In genomic region chr17:26553033-26553432, GRCm38 (mm10) we compare ENCODE assay signal across 18 mouse cellular contexts.
"Had no signal": no experiment of that assay in that cellular context is flagged by ENCODE, and none has a peak within 500 bp of the region (broad histone marks: within the 10 kb centered on the region; RNA-seq: fewer than 3 reads in every experiment).

No protein-coding gene starts in this region.

- H3K4me2 ChIP-seq: lung, embryonic 15.5 days; midbrain, embryonic 11.5 days; midbrain, embryonic 13.5 days; midbrain, embryonic 15.5 days; neural tube, embryonic 12.5 days had no signal

- DNase-seq: lung, adult 2 months; lung, postnatal 14 days; lung, postnatal 36 days; retina, postnatal 1 day; right cerebral cortex, adult 18-20 months; right cerebral cortex, postnatal 25 days; right cerebral cortex, postnatal 4 days; spleen, adult 18-20 months; thymus, adult 18-20 months; thymus, postnatal 14 days; thymus, postnatal 36 days had no signal

- H3K27ac ChIP-seq: lung, embryonic 15.5 days; macrophage; midbrain, embryonic 13.5 days; midbrain, embryonic 15.5 days; neural tube, embryonic 12.5 days had no signal

- H3K4me3 ChIP-seq: lung, embryonic 15.5 days; megakaryocyte, embryonic 14.5 days; midbrain, embryonic 13.5 days; midbrain, embryonic 15.5 days; neural tube, embryonic 12.5 days had no signal

- H3K9me3 ChIP-seq: lung, embryonic 15.5 days; midbrain, embryonic 13.5 days; midbrain, embryonic 15.5 days; neural tube, embryonic 12.5 days had no signal

- H3K27me3 ChIP-seq: lung, embryonic 15.5 days; midbrain, embryonic 15.5 days had no signal

- H3K4me1 ChIP-seq: midbrain, embryonic 13.5 days; midbrain, embryonic 15.5 days had no signal

- H3K36me3 ChIP-seq: lung, embryonic 15.5 days; midbrain, embryonic 13.5 days; midbrain, embryonic 15.5 days; neural tube, embryonic 12.5 days had no signal

- H3K9ac ChIP-seq: lung, embryonic 15.5 days; midbrain, embryonic 13.5 days; midbrain, embryonic 15.5 days; neural tube, embryonic 12.5 days had no signal
